In genomic region chr15:83748986-83749385, GRCm38 (mm10) we compare ENCODE assay signal across 25 mouse cellular contexts. TPM values are rescaled to one million over a fixed set of nuclear protein-coding genes. Genes with fewer than 3 reads are reported as not detected.
DNase-seq lines count a peak whose midpoint lies in the region; ATAC-seq and TF ChIP-seq lines count a peak whose summit lies in the region.
"Had no signal": no experiment of that assay in that cellular context is flagged by ENCODE, and none has a peak within 500 bp of the region (broad histone marks: within the 10 kb centered on the region; RNA-seq: fewer than 3 reads in every experiment).

No protein-coding gene starts in this region.

- WGBS in hindbrain, embryonic 10.5 days, result 77% methylated on average over 6 of the region's 6 CpGs
- 76% methylated on average over 6 of the region's 6 CpGs for WGBS in hindbrain, embryonic 12.5 days

- peaks cover 4% of the 10 kb centered on the region; the same call in 1 of the 2 replicates for H3K27me3 ChIP-seq in hindbrain, embryonic 10.5 days (ENCODE audit: insufficient read depth, poor library complexity, severe bottlenecking)
- H3K27me3 ChIP-seq in hindbrain, embryonic 12.5 days, result no peaks in the 10 kb centered on the region
- peaks cover 25% of the 10 kb centered on the region for H3K27me3 ChIP-seq in E14TG2a.4 (ENCODE audit: insufficient read depth, low read length)
- H3K27me3 ChIP-seq: embryonic facial prominence, embryonic 13.5 days; embryonic facial prominence, embryonic 15.5 days; forebrain, embryonic 15.5 days had no signal

- H3K9me3 ChIP-seq in hindbrain, embryonic 10.5 days, result no peaks in the 10 kb centered on the region
- no peaks in the 10 kb centered on the region for H3K9me3 ChIP-seq in hindbrain, embryonic 12.5 days (replicated peaks)
- H3K9me3 ChIP-seq in E14TG2a.4 (ENCODE audit: low read length), result no peaks in the 10 kb centered on the region
- H3K9me3 ChIP-seq: embryonic facial prominence, embryonic 13.5 days; embryonic facial prominence, embryonic 15.5 days; forebrain, embryonic 12.5 days; forebrain, embryonic 15.5 days had no signal

- no peak for DNase-seq in hindbrain, embryonic 10.5 days (ENCODE audit: low spot score)
- DNase-seq in ES-CJ7 (ENCODE audit: low read depth, low spot score), result peak; percentile 29
- DNase-seq in ZHBTc4 (ENCODE audit: low read depth, low spot score), result peak; percentile 63
- no peak for DNase-seq in gastrocnemius, postnatal 10 days
- DNase-seq: adrenal gland, adult 2 months; adrenal gland, postnatal 10 days; adrenal gland, postnatal 25 days; cerebellum, adult 11 months; cerebellum, adult 18-20 months; cerebellum, adult 8-10 months; cerebellum, adult 9-11 months; cerebellum, postnatal 14 days; cerebellum, postnatal 36 days; embryo, embryonic 11 days; forebrain, postnatal 0 days had no signal

- H3K36me3 ChIP-seq in hindbrain, embryonic 10.5 days, result no peaks in the 10 kb centered on the region
- H3K36me3 ChIP-seq in hindbrain, embryonic 12.5 days, result no peaks in the 10 kb centered on the region
- H3K36me3 ChIP-seq in E14TG2a.4 (ENCODE audit: insufficient read depth, low read length), result no peaks in the 10 kb centered on the region
- H3K36me3 ChIP-seq: embryonic facial prominence, embryonic 13.5 days; embryonic facial prominence, embryonic 15.5 days; forebrain, embryonic 12.5 days; forebrain, embryonic 15.5 days had no signal

- TF ChIP-seq CTCF in E14TG2a.4 (conservative IDR thresholded peaks at IDR 0.05; ENCODE audit: low read length), result no peak

- 0 out of 2 replicates have a peak overlapping the region, but pooled peaks have one; percentile 46 for H3K27ac ChIP-seq in hindbrain, embryonic 10.5 days
- H3K27ac ChIP-seq in hindbrain, embryonic 12.5 days, result no peak overlapping the region
- H3K27ac ChIP-seq: embryonic facial prominence, embryonic 13.5 days; embryonic facial prominence, embryonic 15.5 days; forebrain, embryonic 12.5 days; forebrain, embryonic 15.5 days had no signal

- H3K4me1 ChIP-seq in hindbrain, embryonic 10.5 days (replicated peaks), result peaks cover 11% of the 10 kb centered on the region
- H3K4me1 ChIP-seq in hindbrain, embryonic 12.5 days, result no peaks in the 10 kb centered on the region
- H3K4me1 ChIP-seq in E14TG2a.4 (replicated peaks; ENCODE audit: low read depth, low read length), result peaks cover 18% of the 10 kb centered on the region
- H3K4me1 ChIP-seq: forebrain, embryonic 12.5 days had no signal

- no peak for ATAC-seq in hindbrain, embryonic 12.5 days (ENCODE audit: low FRiP score)
- no peak for ATAC-seq in erythroblast, adult 5-6 weeks (replicated peaks; ENCODE audit: low FRiP score, poor library complexity, severe bottlenecking)
- ATAC-seq: forebrain, embryonic 15.5 days; forebrain, postnatal 0 days had no signal

- no peak overlapping the region for H3K4me3 ChIP-seq in hindbrain, embryonic 10.5 days
- no peak overlapping the region for H3K4me3 ChIP-seq in hindbrain, embryonic 12.5 days
- peak overlapping the region; percentile 48 for H3K4me3 ChIP-seq in E14TG2a.4 (replicated peaks; ENCODE audit: low read length)
- H3K4me3 ChIP-seq: embryonic facial prominence, embryonic 13.5 days; embryonic facial prominence, embryonic 15.5 days; forebrain, embryonic 12.5 days; forebrain, embryonic 15.5 days had no signal

- H3K4me2 ChIP-seq in hindbrain, embryonic 12.5 days (replicated peaks), result no peak overlapping the region
- H3K4me2 ChIP-seq: embryonic facial prominence, embryonic 13.5 days; embryonic facial prominence, embryonic 15.5 days; forebrain, embryonic 12.5 days; forebrain, embryonic 15.5 days had no signal

- no peak overlapping the region for H3K9ac ChIP-seq in hindbrain, embryonic 12.5 days
- H3K9ac ChIP-seq: embryonic facial prominence, embryonic 13.5 days; embryonic facial prominence, embryonic 15.5 days; forebrain, embryonic 12.5 days; forebrain, embryonic 15.5 days; forebrain, postnatal 0 days had no signal

RNA-seq across cellular contexts. Expression of gene Scube1, which starts 24.2 kb away (rescaled TPM):
- 62.6 and 70.5 TPM in 2 replicates for polyA plus RNA-seq in hindbrain, embryonic 10.5 days (2016; fragmentation: Nextera tagmentation; extraction: Ambion mirVana)
- 32.4 and 33.2 TPM in 2 replicates for polyA plus RNA-seq in hindbrain, embryonic 12.5 days (2016; fragmentation: Nextera tagmentation; extraction: Ambion mirVana)
- not detected in 2 replicates for total RNA-seq in erythroblast, adult 5-6 weeks (2015; ENCODE audit: low replicate concordance)
- not detected in 2 replicates for total RNA-seq in erythroblast, adult 5-6 weeks (2017; ENCODE audit: low replicate concordance)
- total RNA-seq in gastrocnemius, postnatal 10 days (2021), result 1 to 10 TPM; 2.5 to 2.8 TPM
- total RNA-seq: common myeloid progenitor, adult 5-6 weeks; MEL had no signal
- polyA plus RNA-seq: C2C12 had no signal

RNA-seq across cellular contexts. Expression of gene Mpped1, which starts 30.3 kb away (rescaled TPM):
- polyA plus RNA-seq in hindbrain, embryonic 10.5 days (2016; fragmentation: Nextera tagmentation; extraction: Ambion mirVana), result 5.5 TPM in 2 replicates
- polyA plus RNA-seq in hindbrain, embryonic 12.5 days (2016; fragmentation: Nextera tagmentation; extraction: Ambion mirVana), result 3.1 and 4.9 TPM in 2 replicates
- not detected in 2 replicates for total RNA-seq in erythroblast, adult 5-6 weeks (2015; ENCODE audit: low replicate concordance)
- total RNA-seq in erythroblast, adult 5-6 weeks (2017; ENCODE audit: low replicate concordance), result not detected in 2 replicates
- under 1 TPM; 0.45 TPM for total RNA-seq in gastrocnemius, postnatal 10 days (2021)
- total RNA-seq: adrenal gland, adult 2 months; adrenal gland, postnatal 25 days; common myeloid progenitor, adult 5-6 weeks; MEL had no signal
- polyA plus RNA-seq: adrenal gland, adult 2 months; C2C12 had no signal

Comparison
In these comparisons a context has a peak if more than half of its experiments do, and no peak if none do; other contexts are left out.
1. DNase-seq: peak in ES-CJ7 (single experiment) and ZHBTc4 (single experiment); none in hindbrain, embryonic 10.5 days (single experiment) and gastrocnemius, postnatal 10 days (single experiment).